Mouse (Mus musculus) frontal cortex, postnatal 25 days (tissue): ENCODE results near the gene Tesk1.
A peak's percentile ranks its signal among the peaks of the same experiment; 100 is the strongest.
"Not testable (repeated sequence)": the region's sequence is repeated elsewhere in the genome, so short reads cannot be mapped to it uniquely, and the experiment has no call there.

Experiments used
- DNase-seq, 2 experiments: peaks; one replicate each; pipeline ENCODE4 v3.0.0; 2022; ENCODE audit warnings: low spot score in 2 of 2

Tesk1 gene

DNA sequence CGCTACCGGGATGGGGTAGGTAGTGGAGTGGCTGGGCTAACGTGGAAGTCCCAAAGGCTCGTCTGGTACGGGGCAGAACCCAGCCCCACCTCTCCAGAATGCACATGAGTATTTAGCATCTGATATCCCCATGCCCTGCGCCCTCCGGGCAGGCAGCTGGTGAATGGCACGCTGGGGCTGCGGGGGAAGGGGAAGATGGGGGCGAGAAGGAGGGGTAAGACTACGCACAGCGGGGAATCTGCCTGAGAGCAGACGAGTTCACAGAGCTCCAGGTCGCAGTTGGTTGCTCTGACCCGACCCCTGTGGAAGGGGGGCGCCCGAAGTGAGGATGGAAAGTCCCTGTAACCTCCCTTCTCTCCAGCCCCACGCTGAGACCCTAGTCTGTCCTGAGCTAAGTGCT, 11.7 kb downstream of the Tesk1 start:
- no peak for DNase-seq

- DNase-seq, result no peak
These were observed 12.5 kb downstream of the Tesk1 start, which contains the start of gene Cd72 for GRCm38 (mm10) chr4:43454041-43454836. Gene Cd72, minus strand, starts transcription at chr4:43454628.

DNA sequence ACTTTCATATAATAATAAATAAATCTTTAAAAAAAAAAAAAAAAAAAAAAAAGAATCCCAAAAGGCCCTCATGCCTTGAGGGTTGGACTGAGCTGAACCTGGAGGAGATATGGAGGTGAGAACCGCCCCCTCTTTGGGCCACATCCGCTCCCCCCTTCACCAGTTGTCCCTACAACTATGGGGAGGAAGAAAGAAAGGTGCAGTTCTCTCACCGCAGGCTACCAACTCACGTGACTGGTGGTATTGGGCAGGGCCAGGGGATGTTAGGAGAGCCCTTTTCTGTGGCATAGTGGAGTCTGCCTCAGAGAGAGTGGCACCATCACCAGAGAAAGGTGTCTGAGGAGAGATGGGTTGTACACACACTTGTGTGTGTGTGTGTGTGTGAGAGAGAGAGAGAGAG, 14.7 kb downstream of the Tesk1 start:
- no peak for DNase-seq

GRCm38 (mm10) chr4:43457124-43457523, 15.4 kb downstream of the Tesk1 start:
- DNase-seq, result no peak

DNA sequence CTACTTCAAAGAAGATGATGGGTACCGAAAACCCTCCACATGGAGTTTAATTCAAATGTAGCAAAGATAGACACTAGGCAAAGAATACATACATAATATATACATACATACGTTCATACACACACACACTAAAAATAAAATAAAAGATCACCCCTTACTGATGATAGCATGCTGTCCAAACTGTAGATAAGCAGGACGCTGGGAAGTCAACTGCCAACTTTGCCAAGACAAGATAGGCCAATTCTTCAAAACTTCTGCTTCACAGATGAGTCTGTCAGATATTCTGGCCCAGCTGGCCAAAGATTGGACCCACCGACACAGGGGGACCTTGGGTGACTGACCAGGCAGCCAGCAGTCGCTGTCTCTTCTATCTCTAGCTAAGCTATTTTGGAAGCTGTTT, 21.4 kb downstream of the Tesk1 start:
- no peak for DNase-seq

DNA sequence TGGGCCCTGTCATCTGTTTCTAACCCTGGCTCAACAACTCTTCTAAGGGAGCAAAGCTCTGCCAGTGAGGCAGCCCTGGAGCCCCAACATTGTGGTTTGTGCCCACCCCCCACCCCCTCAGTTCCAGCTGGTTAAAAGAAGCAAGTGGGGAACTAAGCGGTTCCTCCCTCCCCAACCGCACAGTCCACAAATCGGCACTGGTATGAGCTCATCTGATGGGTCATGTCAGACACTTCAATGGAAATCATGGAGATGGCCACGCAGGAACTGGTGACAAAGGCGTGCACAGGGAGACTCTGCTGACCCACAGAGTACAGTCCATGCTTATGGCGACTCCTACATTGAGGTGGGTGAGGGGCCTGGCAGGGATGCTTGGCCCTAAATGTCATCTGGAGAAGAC, 24.2 kb downstream of the Tesk1 start:
- no peak for DNase-seq

DNA sequence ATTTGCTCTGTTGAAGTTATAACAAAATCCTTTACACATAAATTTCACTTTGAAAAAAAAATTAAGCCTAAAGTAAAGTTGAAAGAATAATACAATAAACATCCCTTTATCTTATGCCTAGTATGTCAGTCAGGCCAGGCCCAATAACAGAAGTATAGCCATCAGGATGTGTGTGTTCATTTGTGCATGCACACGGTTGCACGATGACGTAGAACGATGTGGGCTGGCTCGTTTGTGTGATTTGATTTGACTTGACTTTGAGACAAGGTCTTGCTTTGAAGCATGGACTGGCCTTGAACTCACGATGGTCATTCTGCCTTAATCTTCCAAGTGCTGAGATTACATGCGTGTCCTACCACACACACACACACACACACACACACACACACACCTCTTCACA, 25.1 kb downstream of the Tesk1 start:
- no peak for DNase-seq

DNA sequence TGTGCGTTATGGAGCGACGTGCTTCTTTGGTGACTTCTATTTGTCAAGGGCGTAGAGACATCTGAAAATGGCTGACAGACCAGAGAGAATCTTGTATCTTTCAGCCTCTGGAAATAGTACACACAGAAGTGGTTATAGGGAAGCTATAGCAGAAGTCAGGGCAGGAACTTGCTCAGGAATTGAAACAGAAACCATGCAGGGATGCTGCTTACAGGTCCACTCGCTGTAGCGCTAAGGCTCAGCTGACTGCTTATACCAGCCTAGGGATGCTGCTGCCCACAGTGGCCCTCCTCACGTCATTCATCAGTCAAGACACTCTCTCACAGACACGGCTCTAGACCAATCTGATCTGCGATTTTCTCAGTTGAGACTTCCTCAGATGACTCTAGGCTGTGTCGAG, 28.6 kb downstream of the Tesk1 start:
- DNase-seq, result no peak

- no peak for DNase-seq
These were observed 31.9 kb downstream of the Tesk1 start for GRCm38 (mm10) chr4:43473636-43474035.

- DNase-seq, result no peak
These were observed 34.9 kb downstream of the Tesk1 start for GRCm38 (mm10) chr4:43476604-43477003.

- peak; percentile 57 to 64 for DNase-seq
These were observed 36.3 kb downstream of the Tesk1 start for GRCm38 (mm10) chr4:43477857-43478533.

GRCm38 (mm10) chr4:43478534-43478858, 36.8 kb downstream of the Tesk1 start:
- DNase-seq, result no peak

GRCm38 (mm10) chr4:43478906-43479832, 37.4 kb downstream of the Tesk1 start:
- peak; percentile 25 to 39 for DNase-seq

DNA sequence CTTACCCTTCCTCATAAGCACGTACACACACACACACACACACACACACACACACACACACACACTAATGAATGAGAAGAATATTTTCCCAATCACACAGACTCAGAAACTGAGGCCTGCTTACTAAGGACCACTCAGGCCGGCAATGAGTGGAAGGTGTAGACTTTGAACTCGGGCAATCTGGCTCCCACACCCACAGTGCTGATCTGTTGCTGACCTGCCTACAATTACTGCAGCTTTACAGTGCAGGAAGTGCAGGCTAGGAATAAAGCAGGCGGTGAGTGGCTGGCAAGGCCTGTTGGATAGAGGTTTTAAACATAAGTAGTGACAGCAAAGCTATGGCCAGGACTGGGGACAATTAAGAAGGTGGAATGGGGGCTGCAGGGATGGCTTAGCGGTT, 39.2 kb downstream of the Tesk1 start:
- no peak for DNase-seq

DNA sequence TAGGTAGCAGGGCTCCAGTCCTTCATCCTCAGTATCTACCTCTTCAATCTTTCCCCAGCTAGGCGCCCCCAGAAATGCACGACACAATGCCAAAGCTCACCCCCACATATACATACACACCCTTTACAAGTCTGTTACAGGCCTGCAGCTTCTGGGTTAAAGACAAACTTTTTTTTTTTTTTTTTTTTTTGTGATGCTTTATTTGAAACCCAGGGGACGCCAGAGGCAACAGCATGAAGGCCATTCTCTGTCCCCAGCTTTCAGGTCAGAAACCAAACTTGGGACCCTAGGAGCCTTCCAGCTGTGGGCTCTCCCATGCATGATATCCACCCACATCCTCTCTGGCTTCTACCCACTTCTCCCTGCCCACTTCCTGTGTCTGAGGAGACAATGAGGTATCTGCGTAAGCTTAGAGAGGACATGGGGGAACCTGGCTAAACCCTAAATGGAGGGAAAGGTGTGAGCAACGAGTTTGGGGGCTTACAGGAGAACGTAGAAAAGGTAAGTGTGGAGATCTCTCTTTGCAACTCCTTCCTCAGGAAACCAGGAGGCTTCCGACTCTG, 40.2 kb downstream of the Tesk1 start:
- DNase-seq, result no peak

DNA sequence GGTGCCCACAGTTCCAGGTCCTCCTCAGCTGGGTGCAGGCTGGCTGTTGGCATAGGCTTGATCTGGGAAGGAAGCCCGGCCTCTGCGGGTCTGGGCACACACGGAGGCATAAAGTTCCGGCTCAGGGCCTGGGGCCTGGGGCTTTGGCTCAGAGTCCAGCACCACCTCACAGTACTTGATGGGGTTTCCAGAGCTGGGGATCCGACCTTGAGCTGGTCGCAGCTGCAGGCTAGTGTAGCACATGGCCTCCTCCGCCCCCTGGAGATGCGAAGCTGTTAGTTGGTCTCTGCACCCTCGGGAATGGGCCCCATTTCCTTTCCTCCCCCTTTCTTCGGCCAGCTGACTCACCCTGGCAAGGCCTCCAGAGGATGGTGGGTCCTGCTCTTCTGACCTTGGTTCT, 40.9 kb downstream of the Tesk1 start:
- no peak for DNase-seq

DNA sequence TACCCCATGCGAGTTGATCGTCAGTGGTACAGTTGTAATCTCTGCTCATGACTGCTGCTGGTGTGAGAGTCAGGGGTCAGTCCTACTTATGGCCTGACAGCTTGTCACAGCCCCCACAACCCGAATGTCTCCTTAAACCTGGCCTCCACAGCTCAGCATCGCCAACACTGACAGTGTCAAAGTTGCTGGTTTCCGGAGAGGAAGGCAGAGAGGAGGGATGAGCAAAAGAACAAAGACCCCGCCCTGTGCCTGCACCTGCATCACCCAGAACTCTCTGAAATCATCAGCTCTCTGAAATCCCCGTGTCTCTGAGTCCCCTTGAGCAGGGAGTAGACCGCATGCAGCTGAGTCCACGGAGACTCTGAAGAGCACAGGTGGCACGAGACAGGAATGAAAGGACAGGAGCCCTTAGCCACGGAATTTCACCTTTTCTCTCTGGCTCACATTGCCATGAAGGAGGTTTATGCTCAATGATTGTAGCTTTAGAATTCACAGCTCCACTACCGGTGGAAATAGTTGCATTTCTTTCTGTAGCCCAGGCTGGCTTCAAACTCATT, 41.9 kb downstream of the Tesk1 start, which contains the start of gene Sit1:
Sit1 (minus strand) TSS at position 200 of the 557 bp plus-strand sequence.
- no peak for DNase-seq

GRCm38 (mm10) chr4:43485666-43486065, 43.9 kb downstream of the Tesk1 start:
- not testable (repeated sequence) for DNase-seq

- no peak for DNase-seq
These were observed 47.9 kb downstream of the Tesk1 start for GRCm38 (mm10) chr4:43489611-43490010.

GRCm38 (mm10) chr4:43490801-43491200, 49.1 kb downstream of the Tesk1 start:
- no peak for DNase-seq

GRCm38 (mm10) chr4:43492101-43492820, 50.5 kb downstream of the Tesk1 start:
- DNase-seq, result no peak
